Comparison of ENCODE assay signal across 8 mouse cellular contexts in genomic region chr2:11777091-11778068, GRCm38 (mm10). TPM values are rescaled to one million over a fixed set of nuclear protein-coding genes. Genes with fewer than 3 reads are reported as not detected.
DNase-seq lines count a peak whose midpoint lies in the region; ATAC-seq and TF ChIP-seq lines count a peak whose summit lies in the region.

Gene Fbh1, minus strand, starts transcription at chr2:11777582.
Gene Ankrd16, plus strand, starts transcription at chr2:11777876.

- peak within 1 kb of the TSS; percentile 90 for H3K27ac ChIP-seq in embryonic facial prominence, embryonic 14.5 days (replicated peaks; ENCODE audit: low read depth, low read length)
- peak within 1 kb of the TSS; percentile 94 for H3K27ac ChIP-seq in heart, adult 2 months
- peak within 1 kb of the TSS; percentile 96 for H3K27ac ChIP-seq in limb, embryonic 13.5 days
- H3K27ac ChIP-seq in midbrain, embryonic 16.5 days (ENCODE audit: low read length) = peak within 1 kb of the TSS; percentile 97

- no peak for TF ChIP-seq EP300 in heart, adult 2 months (IDR thresholded peaks at IDR 0.05; ENCODE audit: insufficient read depth, low read depth, low read length)

- whole genome bisulfite sequencing in embryonic facial prominence, embryonic 14.5 days = under 1% methylated on average over 53 of the region's 73 CpGs
- WGBS in heart, adult 2 months = under 1% methylated on average over 73 of the region's 73 CpGs
- WGBS in limb, embryonic 13.5 days = under 1% methylated on average over 72 of the region's 73 CpGs
- WGBS in midbrain, embryonic 16.5 days = 0% methylated on average over 72 of the region's 73 CpGs

- H3K9me3 ChIP-seq in embryonic facial prominence, embryonic 14.5 days (ENCODE audit: control insufficient read depth, low read length) = no peaks in the 10 kb centered on the region
- no peaks in the 10 kb centered on the region for H3K9me3 ChIP-seq in limb, embryonic 13.5 days
- H3K9me3 ChIP-seq in midbrain, embryonic 16.5 days (replicated peaks; ENCODE audit: control insufficient read depth, low read length, poor library complexity, severe bottlenecking) = no peaks in the 10 kb centered on the region

- intact Hi-C loops in heart, adult 2 months (cut with DNase I) = loop anchor here (5.0 to 10.0 kb wide), 2 partner anchors 70 to 173 kb away; partner anchors contain the start of genes Il15ra and Rbm17

- TF ChIP-seq POLR2A in heart, adult 2 months (IDR thresholded peaks at IDR 0.05; ENCODE audit: insufficient read depth, low read depth, low read length) = peak; percentile 84

- peaks cover 28% of the 10 kb centered on the region for H3K36me3 ChIP-seq in embryonic facial prominence, embryonic 14.5 days (ENCODE audit: control insufficient read depth, insufficient read depth, low read length)
- peaks cover 3% of the 10 kb centered on the region for H3K36me3 ChIP-seq in heart, adult 2 months (ENCODE audit: control insufficient read depth, insufficient read depth, low read length)
- peaks cover 27% of the 10 kb centered on the region for H3K36me3 ChIP-seq in limb, embryonic 13.5 days
- H3K36me3 ChIP-seq in midbrain, embryonic 16.5 days (ENCODE audit: control insufficient read depth, insufficient read depth, low read length) = peaks cover 12% of the 10 kb centered on the region

- TF ChIP-seq CTCF in heart, adult 2 months (IDR thresholded peaks at IDR 0.05) = peak; percentile 42

- peak within 1 kb of the TSS; percentile 88 for H3K9ac ChIP-seq in embryonic facial prominence, embryonic 14.5 days (ENCODE audit: low read depth, low read length)
- H3K9ac ChIP-seq in heart, adult 2 months (ENCODE audit: low read depth, low read length) = peak within 1 kb of the TSS; percentile 85
- peak within 1 kb of the TSS; percentile 85 for H3K9ac ChIP-seq in limb, embryonic 13.5 days
- peak within 1 kb of the TSS; percentile 89 for H3K9ac ChIP-seq in midbrain, embryonic 16.5 days (ENCODE audit: low read depth, low read length)

- peaks cover 23% of the 10 kb centered on the region for H3K4me1 ChIP-seq in embryonic facial prominence, embryonic 14.5 days (ENCODE audit: control insufficient read depth, insufficient read depth, low read length)
- H3K4me1 ChIP-seq in heart, adult 2 months (ENCODE audit: control insufficient read depth, insufficient read depth, low read length) = peaks cover 3% of the 10 kb centered on the region
- peaks cover 38% of the 10 kb centered on the region for H3K4me1 ChIP-seq in limb, embryonic 13.5 days
- peaks cover 37% of the 10 kb centered on the region for H3K4me1 ChIP-seq in midbrain, embryonic 16.5 days (ENCODE audit: control insufficient read depth, insufficient read depth, low read length)

- peak; percentile 96 for ATAC-seq in embryonic facial prominence, embryonic 14.5 days (ENCODE audit: low read depth)
- peak; percentile 97 for ATAC-seq in limb, embryonic 13.5 days (ENCODE audit: low FRiP score, low read depth)
- peak; percentile 96 for ATAC-seq in midbrain, embryonic 16.5 days

- DNase-seq in 3T3-L1 (ENCODE audit: low read depth, low spot score) = peak; percentile 99
- peak; percentile 100 for DNase-seq in adrenal gland, postnatal 4 days (ENCODE audit: low spot score in 2 of 2)
- DNase-seq in embryonic facial prominence, embryonic 14.5 days (ENCODE audit: low spot score) = peak; percentile 100
- peak; percentile 100 for DNase-seq in heart, adult 2 months
- peak; percentile 99 to 100 for DNase-seq in kidney, adult 8-10 months
- peak; percentile 100 for DNase-seq in spleen, postnatal 10 days (ENCODE audit: low spot score in 2 of 2)

- no peaks in the 10 kb centered on the region for H3K27me3 ChIP-seq in embryonic facial prominence, embryonic 14.5 days (replicated peaks; ENCODE audit: control insufficient read depth, insufficient read depth, low read length)
- H3K27me3 ChIP-seq in heart, adult 2 months (ENCODE audit: control insufficient read depth, insufficient read depth, low read length) = no peaks in the 10 kb centered on the region
- H3K27me3 ChIP-seq in limb, embryonic 13.5 days = no peaks in the 10 kb centered on the region
- no peaks in the 10 kb centered on the region for H3K27me3 ChIP-seq in midbrain, embryonic 16.5 days (ENCODE audit: control insufficient read depth, insufficient read depth, low read depth, low read length)

- H3K4me3 ChIP-seq in embryonic facial prominence, embryonic 14.5 days (ENCODE audit: low read depth, low read length) = peak within 1 kb of the TSS; percentile 87
- peak within 1 kb of the TSS; percentile 92 for H3K4me3 ChIP-seq in heart, adult 2 months
- peak within 1 kb of the TSS; percentile 84 for H3K4me3 ChIP-seq in limb, embryonic 13.5 days
- H3K4me3 ChIP-seq in midbrain, embryonic 16.5 days (ENCODE audit: low read depth, low read length) = peak within 1 kb of the TSS; percentile 92

- H3K79me2 ChIP-seq in heart, adult 2 months (replicated peaks; ENCODE audit: control insufficient read depth, insufficient read depth, low read length) = no peaks in the 10 kb centered on the region; the same call in 1 of the 2 replicates

- peak within 1 kb of the TSS; percentile 67 for H3K4me2 ChIP-seq in embryonic facial prominence, embryonic 14.5 days (ENCODE audit: low read depth, low read length)
- H3K4me2 ChIP-seq in limb, embryonic 13.5 days (replicated peaks) = peak within 1 kb of the TSS; percentile 87
- peak within 1 kb of the TSS; percentile 87 for H3K4me2 ChIP-seq in midbrain, embryonic 16.5 days (ENCODE audit: low read length)

RNA-seq across cellular contexts. Expression of gene Fbh1, which starts in this region (rescaled TPM):
- 100 to 1,000 TPM; 103 to 109 TPM for total RNA-seq in adrenal gland, postnatal 4 days (2021)
- polyA plus RNA-seq in embryonic facial prominence, embryonic 14.5 days (2014; fragmentation: Nextera tagmentation; extraction: Ambion mirVana) = 136 and 147 TPM in 2 replicates
- total RNA-seq in heart, adult 2 months (2021) = 10 to 100 TPM; 68.0 to 70.4 TPM
- 42.3 and 65.1 TPM in 2 replicates for polyA plus RNA-seq in heart, adult 2 months (2012; rRNA removed)
- polyA plus RNA-seq in limb, embryonic 13.5 days (2015; fragmentation: Nextera tagmentation; extraction: Ambion mirVana) = 132 and 144 TPM in 2 replicates
- polyA plus RNA-seq in midbrain, embryonic 16.5 days (2015; fragmentation: Nextera tagmentation; extraction: Ambion mirVana) = 128 and 139 TPM in 2 replicates

RNA-seq across cellular contexts. Expression of gene Ankrd16, which starts in this region (rescaled TPM):
- total RNA-seq in adrenal gland, postnatal 4 days (2021) = 10 to 100 TPM; 91.5 to 94.8 TPM
- 22.0 and 24.5 TPM in 2 replicates for polyA plus RNA-seq in embryonic facial prominence, embryonic 14.5 days (2014; fragmentation: Nextera tagmentation; extraction: Ambion mirVana)
- 10 to 100 TPM; 16.6 TPM for total RNA-seq in heart, adult 2 months (2021)
- 27.9 and 30.6 TPM in 2 replicates for polyA plus RNA-seq in heart, adult 2 months (2012; rRNA removed)
- 49.0 and 54.5 TPM in 2 replicates for polyA plus RNA-seq in limb, embryonic 13.5 days (2015; fragmentation: Nextera tagmentation; extraction: Ambion mirVana)
- polyA plus RNA-seq in midbrain, embryonic 16.5 days (2015; fragmentation: Nextera tagmentation; extraction: Ambion mirVana) = 47.8 and 50.3 TPM in 2 replicates

Comparison
In these comparisons a context has a peak if more than half of its experiments do, and no peak if none do; other contexts are left out.
1. Peak in every context shown above with its lines: DNase-seq, ATAC-seq, H3K4me3 ChIP-seq and H3K27ac ChIP-seq.
2. RNA of gene Ankrd16 (total RNA-seq): 91.5 to 94.8 TPM in adrenal gland, postnatal 4 days; 16.6 TPM in heart, adult 2 months; every median in the first group is over 4 times any median in the second.